Mouse (Mus musculus): ENCODE data around the gene Glra2.

DNA sequence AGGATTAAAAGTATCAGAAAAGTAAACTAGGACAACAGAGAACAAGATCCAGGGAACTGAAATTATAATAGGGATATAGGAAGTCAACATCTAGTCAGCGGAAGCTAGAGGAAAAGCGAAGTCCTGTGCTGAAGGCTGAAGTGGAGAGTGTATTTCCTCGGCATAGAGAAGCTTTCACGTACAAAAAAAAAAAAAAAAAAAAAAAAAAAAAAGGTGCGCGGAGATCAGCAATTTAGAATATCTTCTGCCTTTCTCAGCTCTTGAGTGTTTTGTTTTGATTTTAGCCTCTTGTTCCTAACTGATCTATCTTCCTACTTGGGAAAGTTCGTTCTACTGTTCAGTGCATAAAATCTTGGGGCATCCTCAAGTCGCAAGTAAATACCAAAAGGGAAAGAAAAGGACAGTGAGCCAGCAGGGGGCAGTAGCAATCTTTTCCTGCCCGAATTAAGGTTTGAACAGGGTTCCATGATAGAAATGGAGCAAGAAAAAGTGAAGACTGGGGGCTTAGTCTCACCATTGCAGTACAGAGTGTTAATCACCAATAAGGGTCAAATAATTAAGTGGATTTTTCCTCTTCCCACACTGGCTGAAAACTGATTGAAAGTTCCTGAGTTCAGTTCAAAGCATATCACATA lies 623 bp upstream of the Glra2 start:
- TF ChIP-seq CTCF (IDR thresholded peaks at IDR 0.05; ENCODE audit: control insufficient read depth, insufficient read depth, insufficient read length) (no peak), CEBPB (IDR thresholded peaks at IDR 0.05; ENCODE audit: low read depth) (no peak), USF1 (IDR thresholded peaks at IDR 0.05; ENCODE audit: low read depth) (no peak), MYOD1 (IDR thresholded peaks at IDR 0.05; ENCODE audit: control insufficient read depth, insufficient read length, low read depth) (no peak), MYOG (IDR thresholded peaks at IDR 0.05; ENCODE audit: control insufficient read depth, extremely low read depth, insufficient read length) (no peak)
